Mouse (Mus musculus): ENCODE measurements at regions not wholly inside any gene's neighbourhood (a gene's known extent, or its start where the extent isn't known, plus 50 kb on each side); places are given as distances from the start of the nearest gene placed in this dataset.
"Not testable (repeated sequence)": the region's sequence is repeated elsewhere in the genome, so short reads cannot be mapped to it uniquely, and the experiment has no call there.

GRCm38 (mm10) chr17:15620746-15621694, 56.9 kb upstream of the Prdm9 start:
- H3ac ChIP-seq (ENCODE audit: control insufficient read depth, insufficient read length, low read depth), result no peak overlapping the region
- H3K79me3 ChIP-seq (ENCODE audit: low read depth), result no peaks in the 10 kb centered on the region
- H3K36me3 ChIP-seq (ENCODE audit: control insufficient read depth, insufficient read depth), result no peaks in the 10 kb centered on the region

GRCm38 (mm10) chr17:15622913-15623312, 58.8 kb upstream of the Prdm9 start:
- Histone ChIP-seq H3K79me2 (ENCODE audit: control insufficient read depth, insufficient read depth) (no peaks in the 10 kb centered on the region), H3K4me3 (ENCODE audit: insufficient read depth, poor library complexity, severe bottlenecking) (no peak overlapping the region), H3K36me3 (ENCODE audit: control insufficient read depth, insufficient read depth) (no peaks in the 10 kb centered on the region), H3K27me3 (ENCODE audit: control insufficient read depth, insufficient read depth, insufficient read length) (no peaks in the 10 kb centered on the region), H3ac (ENCODE audit: control insufficient read depth, insufficient read length, low read depth) (no peak overlapping the region), H3K79me3 (ENCODE audit: low read depth) (no peaks in the 10 kb centered on the region)
- TF ChIP-seq FOSL1 (IDR thresholded peaks at IDR 0.05; ENCODE audit: insufficient read depth, low read length, poor library complexity, severe bottlenecking) (no peak), MAX (IDR thresholded peaks at IDR 0.05) (no peak), MYOG (IDR thresholded peaks at IDR 0.05; ENCODE audit: control insufficient read depth, extremely low read depth, insufficient read length) (no peak), USF1 (IDR thresholded peaks at IDR 0.05; ENCODE audit: low read depth) (no peak), MYOD1 (IDR thresholded peaks at IDR 0.05; ENCODE audit: control insufficient read depth, insufficient read length, low read depth) (no peak), CTCF (IDR thresholded peaks at IDR 0.05; ENCODE audit: control insufficient read depth, insufficient read depth, insufficient read length) (no peak)

More at GRCm38 (mm10) chr17:15620746-15621694, 56.9 kb upstream of the Prdm9 start:
- Histone ChIP-seq H3K4me3 (ENCODE audit: insufficient read depth, poor library complexity, severe bottlenecking) (no peak overlapping the region), H3K79me2 (ENCODE audit: control insufficient read depth, insufficient read depth) (no peaks in the 10 kb centered on the region), H3K27me3 (ENCODE audit: control insufficient read depth, insufficient read depth, insufficient read length) (no peaks in the 10 kb centered on the region)
- no peak for TF ChIP-seq CTCF (IDR thresholded peaks at IDR 0.05; ENCODE audit: control insufficient read depth, insufficient read depth, insufficient read length)

- H3K36me3 ChIP-seq (ENCODE audit: control insufficient read depth, insufficient read depth), result no peaks in the 10 kb centered on the region
- no peaks in the 10 kb centered on the region for H3K27me3 ChIP-seq (ENCODE audit: control insufficient read depth, insufficient read depth, insufficient read length)
- H3K4me3 ChIP-seq (ENCODE audit: insufficient read depth, poor library complexity, severe bottlenecking), result no peak overlapping the region
- no peaks in the 10 kb centered on the region for H3K79me3 ChIP-seq (ENCODE audit: low read depth)
- TF ChIP-seq MYOD1 (IDR thresholded peaks at IDR 0.05; ENCODE audit: control insufficient read depth, insufficient read length, low read depth) (no peak), CEBPB (IDR thresholded peaks at IDR 0.05; ENCODE audit: low read depth) (no peak), MAX (IDR thresholded peaks at IDR 0.05) (no peak), USF1 (IDR thresholded peaks at IDR 0.05; ENCODE audit: low read depth) (no peak), MYOG (IDR thresholded peaks at IDR 0.05; ENCODE audit: control insufficient read depth, extremely low read depth, insufficient read length) (no peak), FOSL1 (IDR thresholded peaks at IDR 0.05; ENCODE audit: insufficient read depth, low read length, poor library complexity, severe bottlenecking) (no peak), CTCF (IDR thresholded peaks at IDR 0.05; ENCODE audit: control insufficient read depth, insufficient read depth, insufficient read length) (no peak)
- H3ac ChIP-seq (ENCODE audit: control insufficient read depth, insufficient read length, low read depth), result no peak overlapping the region
- H3K79me2 ChIP-seq (ENCODE audit: control insufficient read depth, insufficient read depth), result no peaks in the 10 kb centered on the region
These were observed 66.6 kb upstream of the Prdm9 start for GRCm38 (mm10) chr17:15630792-15631191.

GRCm38 (mm10) chr17:15631626-15632025, 67.5 kb upstream of the Prdm9 start:
- H3K27me3 ChIP-seq (ENCODE audit: control insufficient read depth, insufficient read depth, insufficient read length), result no peaks in the 10 kb centered on the region
- H3K4me3 ChIP-seq (ENCODE audit: insufficient read depth, poor library complexity, severe bottlenecking), result no peak overlapping the region
- H3K79me3 ChIP-seq (ENCODE audit: low read depth), result no peaks in the 10 kb centered on the region
- H3ac ChIP-seq (ENCODE audit: control insufficient read depth, insufficient read length, low read depth), result no peak overlapping the region
- no peaks in the 10 kb centered on the region for H3K36me3 ChIP-seq (ENCODE audit: control insufficient read depth, insufficient read depth)
- no peaks in the 10 kb centered on the region for H3K79me2 ChIP-seq (ENCODE audit: control insufficient read depth, insufficient read depth)
- no peak for TF ChIP-seq CTCF (IDR thresholded peaks at IDR 0.05; ENCODE audit: control insufficient read depth, insufficient read depth, insufficient read length)
- TF ChIP-seq FOSL1 (IDR thresholded peaks at IDR 0.05; ENCODE audit: insufficient read depth, low read length, poor library complexity, severe bottlenecking), result no peak
- TF ChIP-seq CEBPB (IDR thresholded peaks at IDR 0.05; ENCODE audit: low read depth), result no peak

GRCm38 (mm10) chr17:15632090-15632489, 67.9 kb upstream of the Prdm9 start:
- Histone ChIP-seq H3K79me3 (ENCODE audit: low read depth) (no peaks in the 10 kb centered on the region), H3ac (ENCODE audit: control insufficient read depth, insufficient read length, low read depth) (no peak overlapping the region), H3K27me3 (ENCODE audit: control insufficient read depth, insufficient read depth, insufficient read length) (no peaks in the 10 kb centered on the region), H3K36me3 (ENCODE audit: control insufficient read depth, insufficient read depth) (no peaks in the 10 kb centered on the region), H3K79me2 (ENCODE audit: control insufficient read depth, insufficient read depth) (no peaks in the 10 kb centered on the region), H3K4me3 (ENCODE audit: insufficient read depth, poor library complexity, severe bottlenecking) (no peak overlapping the region)
- TF ChIP-seq CTCF (IDR thresholded peaks at IDR 0.05; ENCODE audit: control insufficient read depth, insufficient read depth, insufficient read length) (no peak), FOSL1 (IDR thresholded peaks at IDR 0.05; ENCODE audit: insufficient read depth, low read length, poor library complexity, severe bottlenecking) (no peak), MYOG (IDR thresholded peaks at IDR 0.05; ENCODE audit: control insufficient read depth, extremely low read depth, insufficient read length) (no peak), USF1 (IDR thresholded peaks at IDR 0.05; ENCODE audit: low read depth) (no peak), MYOD1 (IDR thresholded peaks at IDR 0.05; ENCODE audit: control insufficient read depth, insufficient read length, low read depth) (no peak), MAX (IDR thresholded peaks at IDR 0.05) (no peak), CEBPB (IDR thresholded peaks at IDR 0.05; ENCODE audit: low read depth) (no peak)

- H3ac ChIP-seq (ENCODE audit: control insufficient read depth, insufficient read length, low read depth); H3K27me3 ChIP-seq (ENCODE audit: control insufficient read depth, insufficient read depth, insufficient read length); H3K36me3 ChIP-seq (ENCODE audit: control insufficient read depth, insufficient read depth); H3K79me3 ChIP-seq (ENCODE audit: low read depth); H3K79me2 ChIP-seq (ENCODE audit: control insufficient read depth, insufficient read depth); H3K4me3 ChIP-seq (ENCODE audit: insufficient read depth, poor library complexity, severe bottlenecking): not testable (repeated sequence)
These were observed 65.5 kb upstream of the Chd1 start for GRCm38 (mm10) chr17:15639111-15639865.

All from C2C12 (cell line).